Mouse (Mus musculus) lung, postnatal 0 days (tissue): ENCODE results near the gene Adamts16.

Experiments used
- CTCF ChIP-seq: IDR thresholded peaks from 2 replicates; pipeline ENCODE4 v1.5.1; 2016; ENCODE audit warnings: antibody characterized with exemption, mild to moderate bottlenecking
- EP300 ChIP-seq: IDR thresholded peaks from 2 replicates; pipeline ENCODE4 v1.6.1; 2016; ENCODE audit warnings: antibody characterized with exemption, mild to moderate bottlenecking, control low read depth

- TF ChIP-seq CTCF (no peak), EP300 (no peak)
Measured at GRCm38 (mm10) chr13:70802849-70803248, 38.8 kb downstream of the Adamts16 start.
